Mouse (Mus musculus): ENCODE measurements around the gene Vta1. TPM values are rescaled to one million over a fixed set of nuclear protein-coding genes. Genes with fewer than 3 reads are reported as not detected.
A peak's percentile ranks its signal among the peaks of the same experiment; 100 is the strongest.

Vta1 gene
- total RNA-seq (2021) = 10 to 100 TPM; 66.0 to 74.5 TPM

DNA sequence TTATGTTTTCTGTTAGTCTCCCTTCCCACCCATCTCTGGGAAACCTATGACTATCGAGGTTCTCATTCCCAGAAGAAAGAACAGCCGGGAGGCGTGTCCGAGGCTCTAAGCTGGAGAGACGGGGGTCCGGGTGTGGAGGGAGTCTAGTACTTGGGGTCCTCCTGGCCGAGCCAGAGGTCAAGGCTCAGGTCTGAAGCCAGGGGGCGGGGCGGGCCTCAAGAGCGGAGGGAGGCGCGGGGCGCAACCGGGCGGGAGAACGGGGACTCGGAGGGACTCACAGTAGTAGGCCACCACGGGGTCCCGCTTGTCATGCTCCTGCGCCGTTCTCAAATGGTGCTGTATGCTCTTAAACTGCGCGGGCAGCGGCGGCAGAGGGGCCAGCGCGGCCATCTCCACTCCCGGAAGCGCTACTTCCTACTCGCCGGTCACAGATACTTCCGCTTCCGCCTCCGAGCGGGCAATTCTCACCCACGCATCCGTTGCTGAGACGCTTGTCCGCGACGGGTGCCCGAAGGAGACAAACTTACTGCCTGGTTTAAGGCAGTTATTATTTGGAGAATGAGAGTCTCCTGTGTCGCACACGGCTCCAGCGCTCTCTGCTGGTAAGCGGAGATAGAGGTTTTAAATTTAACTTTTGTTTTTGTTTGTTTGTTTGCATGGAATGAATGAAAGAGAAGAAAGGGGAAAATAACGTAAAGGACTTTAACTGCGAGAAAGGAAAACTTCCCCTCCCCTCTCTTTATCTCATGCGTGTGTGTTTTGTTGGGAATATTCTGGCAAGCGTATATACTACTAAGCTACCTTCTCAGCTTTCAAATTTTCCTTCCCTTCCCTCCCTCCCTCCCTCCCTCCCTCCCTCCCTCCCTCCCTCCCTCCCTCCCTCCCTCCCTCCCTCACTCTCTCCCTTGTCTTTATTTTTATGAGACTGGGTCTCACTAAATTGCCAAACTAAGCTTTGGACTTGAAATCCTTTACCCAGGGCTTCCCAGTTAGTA lies at the start of gene Vta1, which contains the start of gene Nmbr:
Vta1 (minus strand) TSS at position 489 of the 995 bp plus-strand sequence.
Nmbr (plus strand) TSS at position 520 of the 995 bp plus-strand sequence.
- DNase-seq = peak; percentile 98 to 99

DNA sequence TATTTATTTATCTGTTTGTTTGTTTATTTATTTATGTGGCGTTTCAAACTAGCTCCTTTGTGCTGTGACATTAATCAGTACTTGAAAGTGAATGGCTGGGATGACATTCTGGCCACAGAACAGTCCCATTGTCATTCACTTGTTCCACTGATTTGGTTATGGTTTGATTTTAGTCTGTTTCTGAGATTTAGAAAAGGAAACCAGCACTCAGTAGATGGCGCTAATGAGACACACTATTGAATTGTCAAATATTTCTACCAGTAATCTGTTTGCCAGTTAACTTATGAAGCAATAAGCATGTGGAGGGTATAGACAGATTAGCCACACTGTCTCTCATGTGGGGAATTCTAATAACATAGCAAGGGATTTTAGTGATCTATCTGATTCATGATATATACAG lies 28.9 kb upstream of the Vta1 start:
- peak in 1 of 2 experiments; percentile 24 for DNase-seq

DNA sequence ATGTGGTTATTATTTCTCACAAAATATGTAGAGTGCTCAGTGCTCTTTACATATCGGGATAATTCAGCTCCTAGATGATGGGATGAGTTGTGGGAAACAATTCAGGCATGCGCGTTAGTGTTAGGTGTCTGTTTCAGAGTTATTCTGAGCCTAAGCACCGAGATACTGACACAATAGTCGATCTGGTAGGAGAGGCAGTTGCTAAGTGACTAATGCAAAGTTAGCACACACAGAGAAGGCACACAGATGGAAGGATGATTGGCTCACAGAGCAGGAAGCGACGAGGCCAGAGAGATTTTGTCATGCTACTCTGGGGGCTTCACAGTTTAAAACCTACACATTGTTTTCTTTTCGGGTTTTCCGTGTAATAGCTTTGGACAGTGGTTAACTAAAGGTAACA lies 20.3 kb upstream of the Vta1 start:
- peak; percentile 12 to 35 for DNase-seq

DNA sequence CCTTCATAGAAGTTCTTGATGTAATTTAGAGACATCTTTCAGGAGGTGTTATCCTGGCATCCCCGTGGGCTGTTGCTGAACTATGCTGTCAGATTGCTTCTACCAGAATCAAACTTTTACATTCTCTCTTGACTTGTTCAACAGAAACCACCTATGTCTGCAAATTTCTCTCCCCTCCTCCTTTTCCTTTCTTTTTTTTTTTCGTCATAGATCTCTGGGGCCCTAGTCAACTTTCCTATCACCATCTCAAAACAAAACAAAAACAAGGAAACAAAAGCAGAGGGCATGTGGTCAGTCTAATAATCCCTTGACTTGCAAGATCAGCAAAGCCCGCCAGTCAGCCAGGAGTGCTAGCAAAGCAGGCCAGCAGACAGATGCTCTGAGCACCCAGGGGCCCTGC lies 12.8 kb upstream of the Vta1 start, which contains the start of gene Gje1:
Gje1 (minus strand) TSS at position 101 of the 400 bp plus-strand sequence.
- no peak for DNase-seq

DNA sequence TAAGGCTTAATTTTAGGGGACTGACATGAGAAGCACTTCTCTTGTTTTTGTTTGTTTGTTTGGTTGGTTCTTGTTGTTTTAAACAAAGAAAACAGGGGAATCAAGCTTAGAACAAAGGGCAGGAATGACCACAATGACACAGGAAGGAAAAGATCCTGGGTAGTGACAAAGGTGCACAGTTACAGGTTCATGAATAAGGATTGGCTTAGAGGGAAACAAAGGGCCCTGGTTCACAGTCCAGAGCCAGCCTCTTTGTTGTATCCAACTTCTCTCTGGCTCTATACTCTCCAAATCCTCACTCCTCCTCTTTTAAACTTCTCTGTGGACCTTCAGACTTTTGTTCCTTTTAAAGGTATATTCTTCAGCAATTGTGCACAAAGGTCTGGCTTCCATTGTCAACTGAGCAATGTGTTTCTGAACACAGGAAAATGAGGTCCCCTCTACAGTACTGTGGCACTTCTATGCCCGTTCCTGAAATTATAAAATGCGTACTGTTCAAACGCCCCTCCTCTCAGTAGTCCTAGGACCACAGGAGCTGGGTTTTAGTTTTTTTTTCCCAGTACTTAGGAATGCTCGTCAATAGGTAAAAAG lies 1.4 kb downstream of the Vta1 start:
- DNase-seq = no peak

DNA sequence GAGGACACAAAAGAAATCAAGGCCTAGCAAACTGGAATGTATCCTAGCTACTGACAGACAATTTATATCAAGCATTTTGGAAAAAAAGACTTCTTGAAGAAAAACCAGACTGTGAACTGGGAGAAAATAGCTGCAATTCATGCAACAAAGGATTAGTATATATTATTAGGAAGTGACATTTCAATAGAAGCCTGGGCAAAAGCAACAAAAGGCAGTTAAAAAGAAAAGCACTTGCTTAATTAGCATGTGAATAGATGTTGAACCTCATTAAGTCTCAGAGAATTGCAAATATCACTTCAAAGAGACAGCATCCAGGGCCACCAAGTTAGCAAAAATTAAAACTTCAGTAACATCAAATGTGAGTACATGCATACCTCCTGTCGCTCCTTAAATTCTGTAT lies 2.1 kb downstream of the Vta1 start:
- DNase-seq = no peak

DNA sequence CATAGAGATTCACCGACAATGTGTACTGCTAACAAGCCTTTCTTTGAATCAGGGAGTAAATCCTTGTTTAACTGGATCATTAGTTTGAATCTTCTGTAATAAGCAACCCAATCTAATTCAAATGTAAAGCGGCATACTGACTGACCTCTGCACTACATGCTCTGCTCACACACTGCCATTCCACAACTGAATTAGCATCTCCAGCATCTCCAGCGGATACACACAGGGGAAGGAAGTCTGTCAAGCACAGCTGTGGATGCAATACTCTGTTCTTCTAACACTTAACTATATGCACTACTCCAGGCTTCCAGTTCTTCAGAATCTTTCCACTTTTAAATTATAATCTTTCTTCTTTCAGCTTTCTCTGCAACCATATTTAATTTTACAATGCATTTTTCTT lies 15.0 kb downstream of the Vta1 start:
- no peak for DNase-seq

DNA sequence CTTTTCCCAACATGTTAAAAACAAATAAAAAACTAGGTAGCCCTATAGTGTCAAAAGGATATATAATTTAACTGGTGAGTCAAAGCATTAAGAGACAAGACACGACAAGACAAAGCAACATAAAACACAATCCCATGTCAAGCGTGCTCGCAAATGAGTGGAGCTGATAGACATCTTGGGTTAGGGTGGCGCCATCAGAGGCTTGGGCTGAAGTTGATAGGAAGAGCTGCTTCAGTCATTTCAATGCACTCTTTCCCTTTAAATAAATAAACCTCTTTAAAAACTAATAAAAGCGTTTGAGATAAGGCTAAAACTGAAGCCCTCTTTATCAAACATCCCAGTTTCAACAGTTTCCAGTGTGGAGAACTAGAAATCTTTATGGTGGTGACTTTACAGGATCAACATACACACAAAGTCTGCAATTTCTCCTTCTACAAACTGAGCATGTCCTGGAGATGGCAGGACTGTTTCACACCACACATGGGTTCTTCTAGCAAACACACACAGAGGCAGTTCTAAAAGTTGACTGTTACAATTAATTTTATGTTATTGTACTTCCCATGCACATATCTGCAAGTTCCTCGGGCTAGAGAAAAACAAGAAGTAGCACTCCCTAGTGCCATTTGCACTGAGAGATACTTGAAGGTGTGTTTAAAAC lies 16.4 kb downstream of the Vta1 start:
- DNase-seq = no peak

DNA sequence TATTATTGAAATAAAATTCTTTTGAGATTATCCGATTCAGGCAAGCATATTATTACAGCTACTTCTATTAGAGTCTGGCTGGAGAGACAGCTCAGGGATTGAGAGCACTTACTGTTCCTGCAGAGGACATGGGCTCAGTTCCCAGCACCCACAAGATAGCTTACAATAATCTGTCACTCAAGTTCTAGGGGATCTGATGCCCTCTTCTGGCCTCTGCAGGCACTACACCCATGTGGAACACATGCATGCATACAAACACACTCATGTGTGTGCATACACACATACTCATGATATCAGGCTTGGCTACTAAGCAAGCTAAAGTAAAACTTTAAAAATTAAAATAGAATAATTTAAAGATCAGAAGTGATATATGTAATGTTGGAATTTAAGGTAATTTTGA lies 19.7 kb downstream of the Vta1 start:
- no peak for DNase-seq

DNA sequence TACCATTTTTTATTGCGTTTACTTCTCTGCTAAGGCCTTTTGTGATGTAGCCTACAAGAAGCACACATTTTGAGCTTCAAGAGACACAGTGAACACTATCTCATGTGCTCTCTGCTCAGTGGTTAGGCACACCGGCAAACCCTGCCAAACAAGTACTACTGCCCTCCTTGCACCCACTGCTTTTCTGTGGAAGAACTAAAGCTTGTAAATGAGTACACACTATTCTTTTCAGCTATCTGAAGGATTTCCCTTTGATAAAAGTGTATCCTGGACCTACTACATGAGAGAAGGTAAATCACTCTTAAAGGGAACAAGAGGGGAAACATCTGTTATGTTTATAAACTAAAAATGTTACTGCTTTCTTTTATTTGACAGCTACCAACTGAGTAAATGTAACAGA lies 39.2 kb downstream of the Vta1 start:
- no peak for DNase-seq

DNA sequence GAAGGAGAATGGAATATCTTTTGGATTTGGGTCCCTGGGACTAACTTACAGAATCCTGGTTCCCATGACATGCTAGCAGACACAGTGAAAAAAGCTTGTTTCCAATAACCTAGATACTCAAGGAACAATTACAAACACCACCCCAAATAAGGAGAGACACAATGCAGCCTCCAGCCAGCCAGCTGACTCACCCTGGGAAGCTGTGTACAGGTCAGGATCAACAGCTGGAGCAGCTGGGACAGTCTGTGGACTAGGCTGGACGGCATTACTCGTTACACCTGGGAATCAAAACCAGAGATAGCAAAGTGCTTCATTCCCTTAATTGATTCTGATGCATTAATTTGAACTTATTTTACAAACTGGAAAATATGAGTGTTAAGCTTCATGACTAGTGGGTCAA lies 44.5 kb downstream of the Vta1 start:
- DNase-seq = no peak

DNA sequence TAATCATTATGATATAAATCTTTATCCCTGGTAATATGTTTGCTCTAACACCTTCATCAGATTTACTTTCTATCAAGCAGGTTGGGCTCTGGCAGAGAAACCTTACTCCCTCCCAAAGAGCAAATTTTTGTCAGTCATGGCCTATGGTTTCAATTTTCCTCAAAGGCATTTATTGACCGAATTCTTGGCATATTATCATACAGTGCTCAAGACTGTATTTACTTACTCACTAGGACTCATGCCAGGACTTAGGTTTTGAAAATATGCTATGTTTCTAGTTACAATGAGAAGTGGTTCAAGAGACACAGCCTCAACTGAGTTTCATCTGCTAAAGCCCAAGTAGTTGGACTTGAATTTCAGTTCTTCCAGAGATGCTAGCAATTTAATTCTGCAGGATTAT lies 65.7 kb downstream of the Vta1 start:
- no peak for DNase-seq

DNA sequence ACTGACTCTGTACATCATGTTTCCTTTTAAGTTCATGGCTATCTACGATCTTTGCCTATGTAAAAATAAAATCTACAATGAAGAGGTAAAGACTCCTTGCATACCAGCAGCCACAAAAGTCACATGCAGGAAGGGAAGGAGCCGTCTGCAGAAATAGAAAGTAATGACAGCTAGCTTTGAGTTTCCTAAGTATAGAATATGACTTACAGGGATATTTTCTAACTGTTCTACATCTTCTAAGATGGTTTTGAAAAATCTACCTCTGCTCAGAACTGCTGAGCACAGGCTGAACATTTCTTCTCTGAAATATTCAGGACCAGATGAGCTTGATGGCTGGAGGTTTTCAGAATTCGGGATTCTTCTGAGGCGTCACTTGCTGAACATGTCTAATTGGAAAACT lies 66.3 kb downstream of the Vta1 start:
- DNase-seq = no peak

DNA sequence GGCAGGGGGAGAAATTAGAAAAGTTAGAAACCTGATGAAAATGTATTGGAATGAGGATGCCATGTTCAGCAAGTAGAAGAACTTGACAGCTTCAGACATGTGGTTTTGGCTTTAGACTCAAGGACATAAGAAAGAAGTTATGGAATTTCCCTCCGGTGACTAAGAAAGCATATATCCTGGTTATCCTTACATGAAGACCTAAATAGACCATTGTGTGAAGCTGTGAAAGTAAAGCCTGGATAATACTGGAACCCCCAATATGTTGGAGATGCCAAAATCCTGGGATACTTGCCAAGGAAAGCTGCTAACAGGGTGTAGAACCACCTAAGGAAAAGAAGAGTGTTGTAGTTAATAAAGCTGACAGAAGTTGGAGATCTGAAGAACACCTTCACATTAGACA lies 79.7 kb downstream of the Vta1 start:
- no peak for DNase-seq

DNA sequence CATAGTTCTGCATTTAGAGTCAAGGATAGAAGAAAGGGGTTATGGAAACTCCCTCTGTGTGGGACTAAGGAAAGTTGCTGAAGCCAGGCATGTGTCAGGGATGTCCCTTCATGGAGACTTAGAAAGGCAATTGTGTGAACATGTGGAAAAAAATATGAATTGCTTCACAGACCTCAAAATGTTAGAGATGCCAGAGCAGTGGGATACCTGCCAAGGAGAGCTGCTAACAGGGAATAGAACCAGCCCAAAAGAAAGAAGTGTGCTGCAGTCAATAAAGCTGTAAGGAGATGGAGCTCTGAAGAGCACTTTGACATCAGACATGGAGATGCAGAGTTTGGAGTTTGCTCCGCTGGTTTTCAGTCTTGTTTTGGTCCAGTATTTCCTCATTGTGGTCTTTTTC lies 86.2 kb downstream of the Vta1 start:
- DNase-seq = no peak

DNA sequence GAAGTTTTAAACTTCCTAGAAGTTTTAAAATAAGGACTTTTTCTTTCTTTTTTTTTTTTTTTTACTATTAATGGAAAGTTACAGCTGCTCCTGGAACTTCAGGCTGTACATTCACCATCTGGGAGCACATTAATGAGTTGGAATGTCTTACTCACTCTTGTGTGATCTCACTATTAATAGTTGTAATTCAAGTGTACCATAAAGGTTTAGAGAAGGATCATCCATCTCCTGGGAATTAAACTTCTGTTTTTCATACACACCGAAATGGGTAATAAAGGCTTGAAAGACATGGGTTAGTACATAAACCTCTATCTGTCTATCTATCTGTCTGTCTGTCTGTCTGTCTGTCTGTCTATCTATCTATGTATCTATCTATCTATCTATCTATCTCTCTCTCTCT lies 87.1 kb downstream of the Vta1 start:
- DNase-seq = no peak

DNA sequence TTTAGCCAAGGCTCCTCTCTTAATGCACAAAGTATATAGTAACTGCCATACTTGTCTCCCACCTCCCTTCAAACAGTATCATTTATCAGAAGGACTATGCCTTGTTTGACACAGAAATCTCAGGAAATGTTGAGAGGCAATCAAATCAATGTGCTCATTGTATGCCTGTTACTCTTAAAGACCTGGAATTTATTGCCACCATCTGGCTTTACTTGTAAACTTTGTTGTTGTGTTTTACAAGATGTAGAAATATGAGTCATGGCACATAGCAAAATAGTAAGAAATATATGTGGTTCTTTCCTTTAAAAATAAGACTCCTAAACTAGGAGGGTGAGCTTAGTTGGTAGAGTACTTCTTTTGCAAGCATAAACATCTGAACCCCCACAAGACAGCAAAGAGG lies 89.9 kb downstream of the Vta1 start:
- DNase-seq = no peak

DNA sequence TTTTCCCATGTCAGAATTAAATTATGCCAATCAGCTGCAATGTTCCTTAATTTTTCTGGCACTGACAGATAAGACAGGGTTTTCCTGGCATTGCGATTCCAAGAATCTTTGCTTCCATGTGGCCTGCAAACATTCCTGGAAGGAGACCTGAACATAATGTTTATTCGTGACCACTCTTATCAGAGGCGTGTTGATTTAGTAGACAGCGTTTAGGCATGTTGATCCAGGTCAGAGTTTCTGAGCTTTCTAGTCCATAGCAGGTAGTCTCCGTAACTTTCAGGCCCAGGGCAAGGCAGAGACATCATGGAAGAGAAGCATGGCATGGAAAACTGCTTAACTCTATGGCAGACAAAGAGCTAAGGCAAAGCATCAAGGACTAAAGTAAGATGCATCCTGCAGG lies 97.8 kb downstream of the Vta1 start:
- no peak for DNase-seq

Other genes with a start within 250 kb of the Vta1 start
- gene Adgrg6, start 159.9 kb downstream of the Vta1 start, total RNA-seq (2021) = under 1 TPM; 0.77 to 0.91 TPM
- gene Nmbr, start within 50 bp of the Vta1 start, total RNA-seq (2021) = 1 to 10 TPM; 2.9 to 4.2 TPM
- not detected for gene Gje1, start 12.7 kb upstream of the Vta1 start, total RNA-seq (2021)